Mouse (Mus musculus): ENCODE measurements around the gene Ly6g5b.

Ly6g5b gene

DNA sequence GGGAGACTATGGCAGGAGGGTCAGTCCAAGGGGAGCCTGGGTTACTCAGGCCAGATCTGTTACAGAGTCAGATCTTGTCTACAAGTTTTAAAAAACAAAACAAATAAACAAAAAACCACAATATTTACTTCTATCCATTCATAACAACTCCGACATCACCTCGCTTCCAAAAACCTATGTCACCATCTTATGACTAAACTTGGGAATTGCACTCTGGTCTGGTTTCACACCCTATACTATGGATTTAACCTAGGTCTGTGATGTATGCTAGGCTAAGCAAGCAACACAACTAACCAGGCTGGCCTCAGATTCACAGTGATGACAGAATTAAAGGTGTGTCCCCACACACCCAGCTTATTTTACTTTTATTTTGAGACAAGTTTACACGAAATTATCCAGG lies 8.7 kb downstream of the Ly6g5b start:
- CTCF ChIA-PET = interaction anchor here (0.5 to 0.6 kb wide), 2 partner anchors 35 to 57 kb away, joined by 3 read pairs; no protein-coding TSS in a partner anchor

DNA sequence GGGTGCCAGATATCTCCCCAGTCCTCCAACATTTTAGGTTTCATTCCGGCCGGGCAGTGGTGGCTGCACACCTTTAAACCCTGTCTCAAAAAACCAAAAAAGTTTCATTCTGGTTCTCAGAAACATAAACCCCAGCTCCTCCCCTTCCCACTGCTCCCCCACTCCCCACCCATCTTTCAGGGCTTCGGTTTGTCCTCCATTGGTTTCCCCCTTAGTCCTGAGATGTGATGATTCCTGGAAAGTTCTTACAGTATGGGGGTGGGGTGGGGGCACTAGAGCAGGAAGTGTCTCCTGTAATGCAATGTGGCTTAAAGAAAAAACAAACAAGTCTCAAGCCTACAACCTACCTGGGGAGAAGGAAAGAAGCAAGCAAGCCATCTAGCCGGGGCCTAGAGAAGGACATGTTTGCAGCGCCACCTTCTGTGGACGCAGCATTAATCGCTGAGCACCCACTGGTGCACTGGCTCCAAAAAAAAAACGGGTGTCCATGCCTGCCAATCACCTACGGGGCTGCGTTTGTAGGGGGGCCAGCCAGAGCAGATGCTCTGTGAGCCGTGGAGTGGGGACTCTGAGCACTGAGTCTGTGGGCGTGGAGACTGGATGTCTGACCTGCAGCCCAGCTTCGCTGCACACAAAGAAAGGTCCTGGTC lies 9.4 kb downstream of the Ly6g5b start:
- CTCF ChIA-PET = no interaction called here

DNA sequence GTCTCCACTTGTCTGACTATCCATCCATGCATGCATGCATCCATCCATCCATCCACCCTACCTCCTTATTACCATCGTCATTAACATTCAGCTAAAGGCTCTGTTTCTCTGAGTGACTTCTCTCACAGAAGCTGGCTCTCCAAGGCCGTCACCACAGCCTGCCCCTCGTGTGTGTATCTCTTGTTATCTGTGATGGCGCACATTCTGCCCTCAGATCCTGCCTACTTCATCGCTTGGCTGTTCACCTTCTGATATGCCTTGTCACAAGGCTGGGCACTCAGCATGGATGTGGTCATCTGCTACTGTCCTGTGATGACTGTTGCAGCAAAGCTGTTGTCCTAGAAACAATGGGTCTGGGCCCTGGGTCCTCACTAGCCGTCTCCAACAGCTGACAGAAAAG lies 10.5 kb downstream of the Ly6g5b start:
- CTCF ChIA-PET = no interaction called here

DNA sequence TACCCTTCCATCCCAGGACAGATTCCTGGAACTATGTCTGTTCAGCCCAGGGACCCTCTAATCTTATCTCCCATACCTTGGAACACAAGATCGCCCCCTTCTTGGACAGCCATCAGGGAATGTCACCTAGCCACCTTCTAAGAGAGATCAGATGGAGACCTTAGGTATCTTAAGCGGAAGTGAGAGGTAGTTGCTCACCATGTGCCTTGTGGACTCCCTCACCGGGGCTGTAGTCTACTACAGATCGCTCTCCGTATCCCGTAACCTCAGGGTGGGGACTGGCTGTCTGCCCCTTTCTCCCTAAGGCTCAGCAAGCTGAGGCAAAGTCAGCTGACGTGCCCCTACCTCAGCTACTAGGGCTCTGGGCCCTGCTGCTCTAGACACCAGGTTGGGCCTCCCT lies 11.1 kb downstream of the Ly6g5b start:
- CTCF ChIA-PET = no interaction called here

DNA sequence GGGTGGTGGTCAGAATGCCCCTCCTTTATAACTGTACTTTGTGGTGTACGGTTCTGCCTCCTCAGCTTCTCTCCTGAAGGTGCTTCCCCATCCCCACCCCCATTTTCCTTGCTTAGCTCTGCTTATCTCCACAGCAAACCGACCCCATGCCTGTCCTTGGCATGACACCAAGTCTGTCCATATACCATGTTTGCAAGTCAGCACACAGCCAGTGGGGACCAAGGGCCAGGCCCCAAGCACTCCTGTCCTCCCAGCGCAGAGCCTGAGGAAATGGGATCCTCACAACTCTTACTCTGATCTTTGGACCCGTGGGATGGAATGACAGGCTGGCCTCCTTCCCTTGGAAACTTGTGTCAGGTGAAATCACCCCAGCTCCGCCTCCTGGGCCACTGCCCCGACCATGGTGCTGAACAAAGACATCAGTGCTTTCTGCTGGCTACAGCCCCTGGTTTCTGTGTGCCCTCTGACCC lies 12.0 kb downstream of the Ly6g5b start:
- CTCF ChIA-PET = no interaction called here

DNA sequence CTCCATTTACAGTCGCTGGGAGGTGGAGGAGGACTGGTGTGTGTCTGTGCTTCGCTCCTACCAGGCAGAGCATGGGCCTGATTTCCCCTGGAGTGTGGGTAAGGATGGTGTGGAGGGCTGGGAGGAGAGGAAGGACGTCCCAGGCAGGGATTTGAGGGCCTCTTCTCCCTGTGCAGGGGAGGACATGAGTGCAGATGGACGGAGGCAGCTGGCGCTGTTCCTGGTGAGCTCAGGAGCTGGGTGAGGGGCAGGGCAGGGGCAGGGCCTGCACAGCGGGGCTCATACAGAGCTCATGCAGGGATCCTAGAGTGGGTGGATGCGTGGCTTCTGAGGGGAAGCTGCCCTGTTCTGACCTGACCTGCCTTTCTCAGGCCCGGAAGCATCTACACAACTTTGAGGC lies 12.9 kb downstream of the Ly6g5b start:
- CTCF ChIA-PET = no interaction called here

DNA sequence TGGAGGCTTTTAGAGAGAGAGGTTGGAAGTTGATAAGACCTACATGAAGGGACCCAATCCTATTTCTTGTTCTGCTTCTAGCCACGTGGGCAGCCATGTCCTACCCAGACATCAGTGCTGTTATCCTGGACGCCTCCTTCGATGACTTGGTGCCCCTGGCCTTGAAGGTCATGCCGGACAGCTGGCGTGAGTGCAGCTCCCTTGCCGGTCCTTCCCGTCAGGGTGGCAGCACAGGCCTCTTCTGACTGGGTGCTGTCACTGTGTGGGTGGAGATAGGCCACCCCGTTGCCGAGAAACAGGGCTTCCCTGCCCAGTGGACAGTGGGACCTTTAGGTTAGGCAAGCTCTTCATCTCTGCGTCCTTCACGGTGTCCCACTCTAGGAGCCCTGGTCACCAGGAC lies 14.1 kb downstream of the Ly6g5b start:
- CTCF ChIA-PET = interaction anchor here (0.5 to 1.0 kb wide), 2 partner anchors 36 to 100 kb away, joined by 3 to 5 read pairs; no protein-coding TSS in a partner anchor

DNA sequence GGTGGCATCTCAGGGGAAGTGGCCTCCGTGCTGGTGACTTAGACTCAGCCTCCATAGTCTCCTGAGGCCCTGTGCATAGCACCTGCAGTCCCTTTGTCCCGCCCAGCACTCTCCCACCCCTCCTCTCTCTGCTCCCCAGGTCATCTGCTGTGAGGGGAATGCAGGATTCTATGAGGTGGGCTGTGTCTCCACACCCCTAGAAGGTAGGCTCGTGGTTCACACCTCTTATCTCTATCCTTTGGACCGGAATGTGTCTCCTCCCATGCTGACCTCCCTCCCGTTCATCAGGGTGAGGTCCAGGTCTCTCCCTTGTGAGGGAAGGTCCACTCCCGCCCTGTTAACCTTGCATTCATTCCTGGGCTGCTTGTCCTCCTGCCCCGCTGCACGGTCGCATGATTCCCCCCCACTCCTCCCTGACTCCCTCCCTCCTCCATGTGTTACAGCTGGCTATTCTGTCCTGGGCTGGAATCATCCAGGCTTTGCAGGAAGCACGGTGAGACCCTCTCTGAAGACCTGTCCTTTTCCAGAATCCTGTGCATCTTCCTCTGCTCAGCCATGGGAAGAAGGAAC lies 14.9 kb downstream of the Ly6g5b start:
- CTCF ChIA-PET = no interaction called here

DNA sequence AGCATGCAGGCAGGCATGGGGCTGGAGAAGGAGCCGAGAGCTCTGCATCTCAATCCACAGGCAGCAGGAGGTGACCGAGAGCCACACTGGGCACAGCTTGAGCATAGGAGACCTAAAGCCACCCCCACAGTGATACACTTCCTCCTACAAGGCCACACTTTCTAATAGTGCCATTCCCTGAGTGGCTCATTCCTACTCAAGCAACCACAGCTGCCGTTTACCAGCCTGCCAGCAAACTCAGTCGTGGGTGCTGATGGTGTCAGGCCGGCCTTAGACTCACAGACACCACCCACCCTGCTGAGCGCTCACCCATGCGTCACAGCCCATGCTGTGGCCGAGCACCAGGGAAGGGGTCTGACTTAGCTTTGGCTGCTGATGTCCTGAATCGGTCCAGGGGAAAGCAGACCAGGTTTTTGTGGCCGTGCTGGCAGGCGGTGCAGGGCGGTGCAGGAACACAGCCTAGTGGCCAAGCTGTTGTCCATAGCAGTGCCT lies 18.0 kb downstream of the Ly6g5b start:
- CTCF ChIA-PET = no interaction called here

DNA sequence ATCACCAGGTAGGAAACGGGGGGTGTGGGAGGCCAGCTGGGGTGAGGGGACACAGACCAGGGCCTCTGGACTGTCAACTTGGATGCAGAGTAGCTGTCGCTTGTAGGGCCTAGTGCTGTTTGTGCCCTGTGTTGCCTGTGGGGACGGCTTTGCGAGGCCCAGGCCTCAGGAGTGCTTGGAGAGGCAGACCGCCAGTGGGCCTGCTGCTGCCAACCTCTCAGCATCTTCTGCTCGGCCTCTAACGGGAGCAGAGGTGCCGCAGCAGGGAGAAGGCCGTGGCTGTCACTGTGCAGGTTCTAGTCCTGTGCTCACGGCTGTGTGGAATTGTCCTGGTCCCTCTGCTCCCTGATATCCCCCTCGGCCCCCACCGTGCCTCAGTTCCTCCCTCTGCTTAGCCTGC lies 18.6 kb downstream of the Ly6g5b start:
- CTCF ChIA-PET = no interaction called here

DNA sequence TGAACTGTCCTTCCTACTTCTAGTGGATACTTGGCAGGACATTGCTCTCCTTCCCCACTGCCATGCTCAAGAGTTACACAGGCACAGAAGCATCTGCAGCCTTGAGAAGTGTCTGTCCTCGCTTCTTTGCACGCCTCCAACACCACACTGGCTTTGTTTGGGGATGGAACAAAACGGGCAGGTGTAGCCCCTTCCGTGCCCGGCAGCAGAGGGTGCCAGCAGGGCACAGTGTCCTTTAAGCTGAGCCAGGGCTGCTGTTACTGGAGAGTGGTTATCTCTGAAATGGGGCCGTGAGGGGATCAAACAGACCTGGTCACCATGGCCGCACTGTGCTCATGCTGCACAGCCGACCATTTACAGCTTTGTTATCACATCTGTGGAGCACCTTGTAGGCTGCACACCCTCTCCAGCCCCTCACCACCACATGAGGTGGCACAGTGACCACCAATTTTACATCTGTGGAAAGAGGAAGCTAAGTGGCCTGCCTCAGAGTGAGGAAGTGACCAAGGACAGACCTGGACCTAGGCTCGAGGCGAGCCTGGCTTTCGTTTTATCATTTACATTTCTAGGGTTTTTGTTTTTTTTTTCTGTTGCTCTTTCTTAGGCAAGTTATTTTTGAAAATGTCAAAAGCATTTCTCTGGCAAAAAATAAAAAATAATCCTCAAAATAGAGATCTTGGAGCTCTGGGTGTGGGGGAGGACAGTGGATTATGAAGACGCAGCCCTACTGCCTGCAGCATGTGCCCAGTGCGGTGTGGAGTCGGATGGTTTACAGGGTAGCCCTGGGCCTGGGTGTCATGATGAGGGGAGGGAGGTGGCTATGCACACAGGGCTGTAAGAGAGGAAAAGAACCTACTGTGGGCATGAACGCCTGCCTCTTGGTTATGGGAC lies 20.5 kb downstream of the Ly6g5b start:
- CTCF ChIA-PET = interaction anchor here (0.6 to 0.7 kb wide), 3 partner anchors 34 to 483 kb away, joined by 4 to 11 read pairs (median 6); no protein-coding TSS in a partner anchor

DNA sequence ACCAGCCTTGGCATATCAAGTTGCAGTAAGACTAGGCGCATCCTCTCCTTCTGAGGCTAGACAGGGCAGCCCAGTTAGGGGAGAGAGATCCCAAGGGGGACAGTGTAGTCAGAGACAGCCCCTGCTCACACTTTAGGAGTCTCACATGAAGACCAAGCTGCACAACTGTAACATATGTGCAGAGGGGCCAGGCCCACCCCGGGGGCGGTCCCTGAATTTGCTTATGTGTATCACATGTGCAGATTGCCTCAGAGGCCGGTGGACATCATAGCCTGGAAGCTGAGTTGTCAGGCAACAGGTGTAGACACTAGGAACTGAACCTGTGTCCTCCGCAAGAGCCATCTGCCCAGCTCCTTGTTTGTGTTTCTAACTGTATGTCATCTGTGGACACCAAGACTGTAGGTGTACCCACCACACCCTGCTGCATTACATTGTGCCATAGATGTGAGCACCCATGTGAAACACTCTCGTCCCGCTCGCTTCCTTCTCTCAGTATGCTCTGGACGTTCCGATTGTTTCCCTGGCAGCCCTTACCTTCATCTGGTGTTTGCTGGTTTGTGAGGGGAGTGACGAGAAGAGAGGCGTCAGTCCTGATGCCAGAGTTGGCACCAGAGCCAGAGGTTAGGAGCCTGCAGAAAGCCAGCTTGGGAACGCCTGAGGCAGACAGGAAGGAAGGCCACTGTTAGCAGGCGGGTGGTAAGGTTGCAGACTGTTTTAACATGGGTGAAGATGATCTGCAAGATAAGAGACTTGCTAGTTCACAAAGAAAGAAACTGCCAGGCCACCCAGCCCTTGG lies 22.6 kb downstream of the Ly6g5b start:
- CTCF ChIA-PET = no interaction called here

DNA sequence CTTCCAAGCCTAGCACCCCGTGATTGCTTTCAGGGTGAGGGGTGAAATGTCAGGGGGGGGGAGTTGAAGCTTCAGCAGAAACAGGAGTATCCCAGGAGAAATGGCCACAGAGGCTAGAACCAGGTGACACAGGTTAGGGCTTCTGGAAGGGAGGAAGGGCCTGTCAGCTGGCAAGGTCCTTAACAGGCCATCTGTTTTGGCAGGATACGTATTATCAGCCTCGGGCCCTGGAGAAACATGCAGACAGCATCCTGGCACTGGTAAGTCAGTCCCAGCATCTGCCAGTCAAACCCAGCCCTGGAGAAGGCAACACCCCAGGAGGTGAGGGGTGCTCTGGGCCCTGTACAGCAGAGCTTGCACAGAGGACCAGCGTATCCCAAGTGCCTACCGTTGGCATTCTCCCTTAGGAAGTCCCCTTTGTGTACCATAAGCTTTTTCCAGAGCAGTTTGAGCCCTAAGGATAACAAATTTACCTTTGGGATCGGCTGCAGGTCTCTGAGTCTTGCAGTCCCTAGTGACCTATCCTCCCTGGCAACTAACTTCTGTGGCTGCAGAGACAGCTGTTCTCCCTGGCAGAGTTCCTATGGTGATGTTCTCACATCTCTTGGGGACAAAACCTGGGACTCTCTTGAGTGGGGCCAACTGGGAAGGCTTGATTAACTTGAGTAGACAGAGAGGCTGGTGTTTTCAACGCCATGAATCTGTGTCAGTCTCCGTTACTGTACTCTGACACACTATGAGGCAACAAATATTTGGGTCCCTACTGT lies 24.9 kb downstream of the Ly6g5b start:
- CTCF ChIA-PET = interaction anchor here (0.6 kb wide), 1 partner anchor 41 kb away, joined by 3 read pairs; the partner anchor contains the start of gene Clic1

DNA sequence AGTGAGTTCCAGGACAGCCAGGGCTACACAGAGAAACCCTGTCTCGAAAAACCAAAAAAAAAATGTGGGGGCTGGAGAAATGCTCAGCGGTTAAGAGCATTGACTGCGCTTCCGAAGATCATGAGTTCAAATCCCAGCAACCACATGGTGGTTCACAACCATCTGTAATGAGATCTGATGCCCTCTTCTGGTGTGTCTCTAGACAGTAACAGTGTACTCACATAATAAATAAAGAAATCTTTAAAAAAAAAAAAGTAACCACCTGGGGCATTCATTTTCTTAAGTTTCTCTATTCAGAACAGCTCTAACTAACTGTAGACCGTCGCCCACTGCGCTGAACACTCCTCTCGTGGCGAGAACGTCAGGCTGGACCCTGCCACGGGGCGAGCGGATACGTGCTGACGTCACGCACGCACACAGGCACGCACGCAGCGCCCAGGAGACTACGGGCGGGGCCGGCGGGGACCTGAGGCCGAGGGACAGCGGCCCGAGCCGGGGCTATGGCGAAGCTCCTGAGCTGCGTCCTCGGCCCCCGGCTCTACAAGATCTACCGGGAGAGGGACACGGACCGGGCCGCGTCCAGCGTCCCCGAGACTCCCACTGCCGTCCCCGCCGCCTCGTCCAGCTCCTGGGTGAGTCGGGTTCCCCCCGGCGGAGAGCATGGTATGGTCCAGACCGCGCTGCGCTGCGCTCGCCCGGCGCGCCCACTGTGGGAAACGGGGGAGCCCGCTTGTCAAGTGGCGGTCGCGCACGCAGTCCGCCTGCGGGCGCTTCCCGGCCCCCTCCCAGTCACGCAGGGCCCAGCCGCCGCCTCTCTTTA lies 26.2 kb downstream of the Ly6g5b start, which contains the start of gene Abhd16a:
Gene Abhd16a, plus strand, starts transcription at position 439 of the 820 bp plus-strand sequence.
- CTCF ChIA-PET = interaction anchor here (0.6 kb wide), 1 partner anchor 141 kb away, joined by 3 read pairs; no protein-coding TSS in a partner anchor

DNA sequence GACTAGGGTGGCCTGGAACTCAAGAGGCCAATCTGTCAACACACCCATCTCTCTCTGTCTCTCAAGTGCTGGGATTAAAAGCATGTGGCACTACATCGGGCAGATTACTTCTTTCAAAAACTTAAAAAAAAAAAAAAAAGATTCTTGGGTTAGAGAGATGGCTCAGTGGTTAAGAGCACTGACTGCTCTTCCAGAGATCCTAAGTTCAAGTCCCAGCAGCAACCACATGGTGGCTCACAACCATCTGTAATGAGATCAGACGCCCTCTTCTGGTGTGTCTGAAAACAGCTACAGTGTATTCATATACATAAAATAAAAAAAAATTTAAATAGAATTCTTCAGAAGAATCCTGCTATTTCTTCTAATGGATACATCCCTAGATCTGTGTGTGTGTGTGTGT lies 27.1 kb downstream of the Ly6g5b start:
- CTCF ChIA-PET = interaction anchor here (0.7 kb wide), 1 partner anchor 82 kb away, joined by 4 read pairs; no protein-coding TSS in a partner anchor

DNA sequence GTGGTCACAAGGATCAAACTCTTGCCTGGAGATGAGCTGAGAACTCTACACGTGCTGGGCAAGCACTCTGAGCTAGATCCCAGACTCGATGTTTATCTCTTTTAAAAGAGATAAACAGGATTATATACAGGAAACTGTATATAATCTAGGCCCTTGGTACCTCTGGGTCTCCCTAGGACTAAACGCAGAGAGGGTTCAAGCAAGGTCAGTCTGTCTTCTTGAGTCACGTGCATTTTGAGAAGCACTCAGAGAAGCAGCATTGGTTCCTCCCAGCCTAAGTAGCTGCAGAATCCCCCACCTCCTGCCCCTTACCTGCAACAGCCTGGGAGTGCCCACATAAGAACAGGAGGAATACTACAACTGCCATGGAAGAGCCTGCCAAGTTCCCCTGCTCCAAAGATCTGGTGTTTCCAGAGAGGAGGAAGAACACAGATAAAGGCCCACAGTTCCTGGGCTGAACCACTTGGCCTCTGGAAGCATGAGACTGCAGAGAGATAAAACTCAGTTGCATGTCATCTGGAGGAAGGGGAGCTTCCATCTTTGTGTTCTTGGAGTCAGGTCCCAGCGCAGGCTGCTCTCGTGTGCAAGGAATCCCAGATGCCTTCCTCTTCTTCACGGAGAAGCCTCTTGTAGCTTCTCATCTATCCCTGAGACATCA lies 29.9 kb downstream of the Ly6g5b start, which contains the start of gene Ly6g6f:
Gene Ly6g6f, minus strand, starts transcription at position 403 of the 658 bp plus-strand sequence.
- CTCF ChIA-PET = interaction anchor here (0.6 kb wide), 1 partner anchor 960 kb away, joined by 3 read pairs; no protein-coding TSS in a partner anchor

DNA sequence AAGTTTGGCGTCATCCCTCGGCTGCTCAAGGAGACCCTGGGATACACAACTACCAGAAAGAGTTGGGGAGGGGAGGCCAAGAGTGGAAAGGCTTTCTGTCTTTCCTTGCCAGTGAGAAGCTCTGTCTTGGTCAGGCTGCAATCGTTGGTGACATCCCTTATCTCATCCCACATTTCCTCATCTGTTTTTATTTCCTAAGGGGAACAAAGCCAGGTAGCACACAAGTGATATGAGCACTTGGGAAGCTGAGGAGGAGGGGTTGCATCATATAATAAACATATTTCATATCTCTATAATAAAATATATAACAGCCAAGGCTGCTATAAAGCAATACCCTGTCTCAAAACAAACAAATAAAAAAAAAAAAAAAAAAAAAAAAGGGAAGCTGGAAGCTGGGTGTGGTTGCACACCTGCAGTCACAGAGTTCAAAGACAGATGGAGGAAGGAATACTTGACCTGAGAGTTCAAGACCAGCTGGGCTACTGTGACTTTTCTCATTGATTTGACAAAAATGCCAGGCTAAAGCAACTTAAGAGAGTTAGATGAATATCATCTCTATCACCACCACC lies 31.2 kb downstream of the Ly6g5b start:
- CTCF ChIA-PET = interaction anchor here (0.7 kb wide), 1 partner anchor 102 kb away, joined by 10 read pairs; the partner anchor contains the start of gene Lsm2

DNA sequence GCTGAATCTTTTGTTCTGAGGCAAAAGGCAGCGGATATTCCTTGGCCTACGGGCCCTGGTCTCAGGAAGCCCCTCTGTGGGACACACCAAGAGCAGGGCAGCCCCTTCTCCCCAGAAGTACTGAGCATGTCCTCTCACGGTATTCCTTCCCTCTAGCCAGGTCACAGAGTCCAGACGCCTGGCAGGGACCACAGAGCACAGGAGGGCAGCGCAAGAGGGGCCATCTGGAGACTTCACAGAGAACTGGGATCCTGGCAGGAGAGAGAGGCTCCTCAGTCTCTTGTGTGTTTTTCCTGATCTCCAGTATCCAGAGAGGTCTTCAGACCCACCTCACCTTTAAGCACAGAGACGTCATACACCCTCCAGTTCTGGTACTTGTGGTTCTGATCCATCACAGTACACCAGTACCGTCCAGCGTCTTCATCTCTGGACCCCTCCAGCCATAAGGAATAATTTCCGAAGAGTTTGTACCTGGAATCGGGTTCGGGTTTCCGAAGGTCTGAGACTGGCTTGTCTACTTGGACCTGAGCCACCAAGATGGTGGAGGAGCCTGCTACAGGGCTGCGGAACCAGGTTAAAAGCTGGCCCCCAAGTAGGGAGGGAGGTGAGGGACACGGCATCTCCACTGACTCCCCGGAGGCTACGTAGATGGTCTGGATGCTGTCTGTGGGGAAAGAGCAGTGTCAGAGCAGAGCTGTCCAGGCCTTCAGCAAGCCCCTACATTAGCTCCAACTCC lies 32.2 kb downstream of the Ly6g5b start:
- CTCF ChIA-PET = no interaction called here

All from spleen, embryonic (tissue).